Mouse (Mus musculus): Measurements from ENCODE around the gene D5Ertd579e. TPM values are rescaled to one million over a fixed set of nuclear protein-coding genes. Genes with fewer than 3 reads are reported as not detected.

Gene D5Ertd579e
- 10 to 100 TPM; 32.6 to 40.2 TPM for total RNA-seq (2023)

GRCm38 (mm10) chr5:36695461-36696231 is at the start of gene D5Ertd579e:
TSS of gene D5Ertd579e (minus strand) at chr5:36696024.

GRCm38 (mm10) chr5:36593176-36593575 is 102.6 kb downstream of the D5Ertd579e start, which contains the start of gene Tbc1d14:
TSS of gene Tbc1d14 (minus strand) at chr5:36593276.

Other genes starting within 250 kb of the D5Ertd579e start
- gene Grpel1, start 231.0 kb downstream of the D5Ertd579e start, total RNA-seq (2023) = 10 to 100 TPM; 23.5 to 29.0 TPM
- gene Tada2b, start 211.7 kb downstream of the D5Ertd579e start, total RNA-seq (2023) = 10 to 100 TPM; 11.1 to 12.8 TPM
- gene Ccdc96, start 211.4 kb downstream of the D5Ertd579e start, total RNA-seq (2023) = under 1 TPM; 0.39 to 0.46 TPM
- gene Tbc1d14, start 102.7 kb downstream of the D5Ertd579e start, total RNA-seq (2023) = 10 to 100 TPM; 79.6 to 90.0 TPM
- gene Bloc1s4, start 52.6 kb upstream of the D5Ertd579e start, total RNA-seq (2023) = 10 to 100 TPM; 18.2 to 19.4 TPM
- 100 to 1,000 TPM; 193 to 197 TPM for gene Mrfap1, start 100.7 kb upstream of the D5Ertd579e start, total RNA-seq (2023)
- gene Man2b2, start 134.6 kb upstream of the D5Ertd579e start, total RNA-seq (2023) = 10 to 100 TPM; 65.4 to 79.0 TPM
- not detected for gene Ppp2r2c, start 172.5 kb upstream of the D5Ertd579e start, total RNA-seq (2023)

Data from monocyte, adult 59 days (primary cell).